Mouse (Mus musculus) layer of hippocampus, adult 2 months (tissue): ENCODE measurements around the gene Rgs9. TPM values are rescaled to one million over a fixed set of nuclear protein-coding genes. Genes with fewer than 3 reads are reported as not detected.

ENCODE experiments used
- DNase-seq, 2 experiments: peaks; one replicate each; pipeline ENCODE4 v3.0.0; 2022; ENCODE audit warnings: low spot score in 2 of 2
- H3K27ac ChIP-seq: fragments of 200-600 bp; 2 replicates; pipeline ENCODE4 v1.8.1; 2022
- H3K4me3 ChIP-seq: fragments of 200-600 bp; 2 replicates; pipeline ENCODE4 v1.8.1; 2022; ENCODE audit warnings: mild to moderate bottlenecking
- CTCF ChIP-seq: fragments of 200-600 bp; conservative IDR thresholded peaks from 2 replicates; pipeline ENCODE4 v1.8.1; 2022; ENCODE audit warnings: antibody characterized with exemption, mild to moderate bottlenecking, moderate library complexity
- total RNA-seq, 2 experiments: library from RNA; stranded (reverse); gene quantifications; 2 replicates each; pipeline ENCODE4 v1.2.3; 2021

Rgs9 gene
- total RNA-seq, 2 experiments from 2014 or later: 15.1 to 16.2 TPM

GRCm38 (mm10) chr11:109278186-109278585 lies 19.7 kb downstream of the Rgs9 start:
- no peak overlapping the region for H3K4me3 ChIP-seq
- peak overlapping the region; percentile 73 for H3K27ac ChIP-seq
- TF ChIP-seq CTCF: no peak
- DNase-seq: peak; percentile 47 to 54

GRCm38 (mm10) chr11:109271399-109271798 lies 26.5 kb downstream of the Rgs9 start:
- no peak for TF ChIP-seq CTCF
- H3K27ac ChIP-seq: no peak overlapping the region
- H3K4me3 ChIP-seq: no peak overlapping the region
- DNase-seq: no peak

GRCm38 (mm10) chr11:109270366-109270765 lies 27.6 kb downstream of the Rgs9 start:
- H3K4me3 ChIP-seq: no peak overlapping the region
- no peak overlapping the region for H3K27ac ChIP-seq
- no peak for DNase-seq
- no peak for TF ChIP-seq CTCF

GRCm38 (mm10) chr11:109269662-109270341 lies 28.1 kb downstream of the Rgs9 start:
- Histone ChIP-seq H3K4me3 (no peak overlapping the region), H3K27ac (peak overlapping the region; percentile 5; the same call in 1 of the 2 replicates)
- no peak for TF ChIP-seq CTCF
- no peak for DNase-seq

GRCm38 (mm10) chr11:109269283-109269661 lies 28.7 kb downstream of the Rgs9 start:
- no peak overlapping the region for H3K27ac ChIP-seq

GRCm38 (mm10) chr11:109266161-109266910 lies 31.6 kb downstream of the Rgs9 start:
- TF ChIP-seq CTCF: no peak
- Histone ChIP-seq H3K27ac (no peak overlapping the region), H3K4me3 (no peak overlapping the region)
- DNase-seq: peak; percentile 37 to 48

More at GRCm38 (mm10) chr11:109269283-109269661, 28.7 kb downstream of the Rgs9 start:
- H3K4me3 ChIP-seq: no peak overlapping the region
- no peak for TF ChIP-seq CTCF
- no peak for DNase-seq

- Histone ChIP-seq H3K4me3 (no peak overlapping the region), H3K27ac (no peak overlapping the region)
- peak in 1 of 2 experiments; percentile 13 for DNase-seq
- no peak for TF ChIP-seq CTCF
Measured at GRCm38 (mm10) chr11:109264159-109264768, 33.7 kb downstream of the Rgs9 start.

- no peak for TF ChIP-seq CTCF
- no peak for DNase-seq
- no peak overlapping the region for H3K27ac ChIP-seq
- H3K4me3 ChIP-seq: no peak overlapping the region
Measured at GRCm38 (mm10) chr11:109260561-109260960, 37.4 kb downstream of the Rgs9 start.

- H3K4me3 ChIP-seq: no peak overlapping the region; the same call in 1 of the 2 replicates
- peak overlapping the region; percentile 74; the same call in 1 of the 2 replicates for H3K27ac ChIP-seq
- no peak for TF ChIP-seq CTCF
- DNase-seq: peak; percentile 45 to 71
Measured at GRCm38 (mm10) chr11:109258941-109259910, 38.7 kb downstream of the Rgs9 start.

GRCm38 (mm10) chr11:109257824-109258223 lies 40.1 kb downstream of the Rgs9 start:
- TF ChIP-seq CTCF: peak; percentile 52
- no peak for DNase-seq
- Histone ChIP-seq H3K4me3 (no peak overlapping the region), H3K27ac (no peak overlapping the region)

- H3K4me3 ChIP-seq: no peak overlapping the region
- no peak overlapping the region for H3K27ac ChIP-seq
- DNase-seq: no peak
- TF ChIP-seq CTCF: no peak
Measured at GRCm38 (mm10) chr11:109255022-109255421, 42.9 kb downstream of the Rgs9 start.

GRCm38 (mm10) chr11:109252483-109252882 lies 45.4 kb downstream of the Rgs9 start:
- H3K27ac ChIP-seq: no peak overlapping the region
- no peak overlapping the region for H3K4me3 ChIP-seq
- DNase-seq: no peak
- TF ChIP-seq CTCF: no peak

- Histone ChIP-seq H3K4me3 (no peak overlapping the region), H3K27ac (no peak overlapping the region)
- TF ChIP-seq CTCF: no peak
- DNase-seq: no peak
Measured at GRCm38 (mm10) chr11:109250566-109250965, 47.4 kb downstream of the Rgs9 start.
